Mouse (Mus musculus): Measurements from ENCODE around the gene Tfdp1.

The Tfdp1 gene

DNA sequence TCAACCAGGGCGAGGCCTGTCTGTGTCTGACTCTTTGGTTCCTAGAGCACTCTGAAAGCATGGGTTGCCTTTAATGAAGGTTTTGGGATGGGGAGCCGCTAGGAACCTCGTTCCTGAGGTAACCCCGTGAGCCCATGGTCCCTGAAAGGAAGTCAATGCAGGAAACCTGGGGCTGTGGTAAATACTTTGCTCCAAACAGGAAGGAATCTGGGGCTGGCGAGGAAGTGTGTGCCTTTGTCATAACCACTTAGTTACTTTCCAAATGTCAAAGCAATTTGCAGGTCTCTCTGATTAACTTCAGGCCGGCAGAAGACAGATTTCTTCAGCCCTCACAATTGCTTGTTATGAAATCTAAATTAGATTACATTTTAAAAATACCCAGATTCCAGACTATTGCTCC lies 88.8 kb downstream of the Tfdp1 start:
- DNase-seq, result no peak
